Mouse (Mus musculus): ENCODE results near the gene Usp44. TPM values are rescaled to one million over a fixed set of nuclear protein-coding genes. Genes with fewer than 3 reads are reported as not detected.

The Usp44 gene
- total and polyA plus RNA-seq, 2 experiments from 2014 or later: 0.05 TPM; not detected in 1

- H3K4me2 ChIP-seq (ENCODE audit: low read depth, low read length, poor library complexity, severe bottlenecking): no peak overlapping the region
- H3K9ac ChIP-seq (replicated peaks; ENCODE audit: low read length, poor library complexity, severe bottlenecking): no peak overlapping the region
- H3K4me1 ChIP-seq (ENCODE audit: insufficient read depth, low read length): peaks cover 3% of the 10 kb centered on the region; the same call in 1 of the 2 replicates
- no peaks in the 10 kb centered on the region for H3K9me3 ChIP-seq (ENCODE audit: low read length)
- H3K27ac ChIP-seq (ENCODE audit: low read depth, low read length): no peak overlapping the region
- DNase-seq (ENCODE audit: low spot score) (no peak), ATAC-seq (ENCODE audit: low FRiP score) (no peak)
- WGBS: 94% methylated on average over 1 of the region's 1 CpGs
- no peak for TF ChIP-seq CTCF (IDR thresholded peaks at IDR 0.05)
- no peaks in the 10 kb centered on the region for H3K27me3 ChIP-seq (ENCODE audit: insufficient read depth, low read length)
- no peaks in the 10 kb centered on the region; the same call in none of the 2 replicates for H3K36me3 ChIP-seq (ENCODE audit: insufficient read depth, low read length)
- no peak overlapping the region for H3K4me3 ChIP-seq (ENCODE audit: low read depth, low read length)
These were observed 59.7 kb downstream of the Usp44 start for GRCm38 (mm10) chr10:93891031-93891430.

GRCm38 (mm10) chr10:93892551-93892950 is 61.2 kb downstream of the Usp44 start:
- H3K9ac ChIP-seq (replicated peaks; ENCODE audit: low read length, poor library complexity, severe bottlenecking): no peak overlapping the region
- DNase-seq (ENCODE audit: low spot score): no peak
- H3K4me3 ChIP-seq (ENCODE audit: low read depth, low read length): no peak overlapping the region
- H3K4me1 ChIP-seq (ENCODE audit: insufficient read depth, low read length): peaks cover 3% of the 10 kb centered on the region; the same call in 1 of the 2 replicates
- H3K4me2 ChIP-seq (ENCODE audit: low read depth, low read length, poor library complexity, severe bottlenecking): no peak overlapping the region
- no peak for ATAC-seq (ENCODE audit: low FRiP score)
- no peaks in the 10 kb centered on the region for H3K27me3 ChIP-seq (ENCODE audit: insufficient read depth, low read length)
- TF ChIP-seq CTCF (IDR thresholded peaks at IDR 0.05): no peak
- no peak overlapping the region for H3K27ac ChIP-seq (ENCODE audit: low read depth, low read length)
- no peaks in the 10 kb centered on the region for H3K36me3 ChIP-seq (ENCODE audit: insufficient read depth, low read length)
- 96% methylated on average over 4 of the region's 4 CpGs for WGBS
- H3K9me3 ChIP-seq (ENCODE audit: low read length): no peaks in the 10 kb centered on the region

GRCm38 (mm10) chr10:93897043-93897646 is 65.8 kb downstream of the Usp44 start, which contains the start of gene Metap2:
Gene Metap2 (minus strand): TSS chr10:93897093.
- 63% methylated on average over 7 of the region's 7 CpGs for WGBS
- no peak within 1 kb of the TSS for H3K9ac ChIP-seq (replicated peaks; ENCODE audit: low read length, poor library complexity, severe bottlenecking)
- H3K9me3 ChIP-seq (ENCODE audit: low read length): no peaks in the 10 kb centered on the region
- peak; percentile 33 for DNase-seq (ENCODE audit: low spot score)
- H3K27ac ChIP-seq (ENCODE audit: low read depth, low read length): no peak within 1 kb of the TSS
- peak; percentile 31; the same call in 1 of the 2 replicates for TF ChIP-seq CTCF (IDR thresholded peaks at IDR 0.05)
- H3K4me3 ChIP-seq (ENCODE audit: low read depth, low read length): no peak within 1 kb of the TSS
- no peak for ATAC-seq (ENCODE audit: low FRiP score)
- H3K4me1 ChIP-seq (ENCODE audit: insufficient read depth, low read length): no peaks in the 10 kb centered on the region
- H3K4me2 ChIP-seq (ENCODE audit: low read depth, low read length, poor library complexity, severe bottlenecking): no peak within 1 kb of the TSS
- no peaks in the 10 kb centered on the region for H3K27me3 ChIP-seq (ENCODE audit: insufficient read depth, low read length)
- H3K36me3 ChIP-seq (ENCODE audit: insufficient read depth, low read length): no peaks in the 10 kb centered on the region

GRCm38 (mm10) chr10:93899303-93899702 is 67.9 kb downstream of the Usp44 start:
- DNase-seq (ENCODE audit: low spot score) (no peak), ATAC-seq (ENCODE audit: low FRiP score) (no peak)
- Histone ChIP-seq H3K4me1 (ENCODE audit: insufficient read depth, low read length) (no peaks in the 10 kb centered on the region), H3K4me3 (ENCODE audit: low read depth, low read length) (no peak overlapping the region), H3K4me2 (ENCODE audit: low read depth, low read length, poor library complexity, severe bottlenecking) (no peak overlapping the region), H3K9me3 (ENCODE audit: low read length) (no peaks in the 10 kb centered on the region), H3K27me3 (ENCODE audit: insufficient read depth, low read length) (no peaks in the 10 kb centered on the region), H3K27ac (ENCODE audit: low read depth, low read length) (no peak overlapping the region), H3K36me3 (ENCODE audit: insufficient read depth, low read length) (no peaks in the 10 kb centered on the region), H3K9ac (replicated peaks; ENCODE audit: low read length, poor library complexity, severe bottlenecking) (no peak overlapping the region)
- no peak for TF ChIP-seq CTCF (IDR thresholded peaks at IDR 0.05)
- WGBS: 71% methylated on average over 2 of the region's 2 CpGs

- Histone ChIP-seq H3K4me1 (ENCODE audit: insufficient read depth, low read length) (no peaks in the 10 kb centered on the region), H3K9ac (replicated peaks; ENCODE audit: low read length, poor library complexity, severe bottlenecking) (no peak overlapping the region), H3K4me2 (ENCODE audit: low read depth, low read length, poor library complexity, severe bottlenecking) (no peak overlapping the region), H3K36me3 (ENCODE audit: insufficient read depth, low read length) (no peaks in the 10 kb centered on the region), H3K4me3 (ENCODE audit: low read depth, low read length) (no peak overlapping the region), H3K27ac (ENCODE audit: low read depth, low read length) (no peak overlapping the region), H3K9me3 (ENCODE audit: low read length) (no peaks in the 10 kb centered on the region), H3K27me3 (ENCODE audit: insufficient read depth, low read length) (no peaks in the 10 kb centered on the region)
- ATAC-seq (ENCODE audit: low FRiP score) (no peak), DNase-seq (ENCODE audit: low spot score) (no peak)
- WGBS: 88% methylated on average over 11 of the region's 11 CpGs
- TF ChIP-seq CTCF (IDR thresholded peaks at IDR 0.05): no peak
These were observed 68.6 kb downstream of the Usp44 start for GRCm38 (mm10) chr10:93899907-93900306.

- 73% methylated on average over 10 of the region's 10 CpGs for WGBS
- no peak for TF ChIP-seq CTCF (IDR thresholded peaks at IDR 0.05)
- Histone ChIP-seq H3K4me3 (ENCODE audit: low read depth, low read length) (no peak overlapping the region), H3K4me2 (ENCODE audit: low read depth, low read length, poor library complexity, severe bottlenecking) (no peak overlapping the region), H3K4me1 (ENCODE audit: insufficient read depth, low read length) (no peaks in the 10 kb centered on the region), H3K27ac (ENCODE audit: low read depth, low read length) (no peak overlapping the region), H3K36me3 (ENCODE audit: insufficient read depth, low read length) (no peaks in the 10 kb centered on the region), H3K9ac (replicated peaks; ENCODE audit: low read length, poor library complexity, severe bottlenecking) (no peak overlapping the region), H3K27me3 (ENCODE audit: insufficient read depth, low read length) (no peaks in the 10 kb centered on the region; the same call in 1 of the 2 replicates), H3K9me3 (ENCODE audit: low read length) (no peaks in the 10 kb centered on the region)
- DNase-seq (ENCODE audit: low spot score) (no peak), ATAC-seq (ENCODE audit: low FRiP score) (no peak)
These were observed 76.0 kb downstream of the Usp44 start for GRCm38 (mm10) chr10:93907376-93907775.

Other genes with a start within 250 kb of the Usp44 start
- 22.2 and 34.8 TPM in 2 replicates for gene Snrpf, start 241.8 kb upstream of the Usp44 start, total RNA-seq (2014; rRNA removed)
- 50.5 and 50.7 TPM in 2 replicates for gene Snrpf, start 241.8 kb upstream of the Usp44 start, polyA plus RNA-seq (2015; fragmentation: Nextera tagmentation; extraction: Ambion mirVana)
- 4.6 and 5.2 TPM in 2 replicates for gene Ntn4, start 190.9 kb upstream of the Usp44 start, total RNA-seq (2014; rRNA removed)
- 0.50 and 0.64 TPM in 2 replicates for gene Ntn4, start 190.9 kb upstream of the Usp44 start, polyA plus RNA-seq (2015; fragmentation: Nextera tagmentation; extraction: Ambion mirVana)
- gene Metap2, start 65.5 kb downstream of the Usp44 start, total RNA-seq (2014; rRNA removed): 50.6 and 76.6 TPM in 2 replicates
- 149 and 168 TPM in 2 replicates for gene Metap2, start 65.5 kb downstream of the Usp44 start, polyA plus RNA-seq (2015; fragmentation: Nextera tagmentation; extraction: Ambion mirVana)
- gene Vezt, start 204.3 kb downstream of the Usp44 start, total RNA-seq (2014; rRNA removed): 38.2 and 57.3 TPM in 2 replicates
- 38.6 and 39.3 TPM in 2 replicates for gene Vezt, start 204.3 kb downstream of the Usp44 start, polyA plus RNA-seq (2015; fragmentation: Nextera tagmentation; extraction: Ambion mirVana)
- gene Fgd6, start 204.4 kb downstream of the Usp44 start, total RNA-seq (2014; rRNA removed): 3.1 and 3.5 TPM in 2 replicates
- gene Fgd6, start 204.4 kb downstream of the Usp44 start, polyA plus RNA-seq (2015; fragmentation: Nextera tagmentation; extraction: Ambion mirVana): 1.2 and 1.4 TPM in 2 replicates

All from midbrain, postnatal 0 days (tissue).